In genomic region chr8:70933036-70933435, GRCm38 (mm10) we compare ENCODE assay signal across 27 mouse cellular contexts. TPM values are rescaled to one million over a fixed set of nuclear protein-coding genes. Genes with fewer than 3 reads are reported as not detected.
"Had no signal": no experiment of that assay in that cellular context is flagged by ENCODE, and none has a peak within 500 bp of the region (broad histone marks: within the 10 kb centered on the region; RNA-seq: fewer than 3 reads in every experiment).

No protein-coding gene starts in this region.

- H3K36me3 ChIP-seq: heart, embryonic 15.5 days; intestine, embryonic 15.5 days; liver, embryonic 13.5 days had no signal

- H3K9ac ChIP-seq: heart, embryonic 13.5 days; heart, embryonic 15.5 days; hindbrain, embryonic 12.5 days; hindbrain, embryonic 14.5 days; intestine, embryonic 15.5 days; limb, embryonic 12.5 days; liver, embryonic 13.5 days had no signal

- ATAC-seq: hindbrain, embryonic 16.5 days; inflammation-experienced regulatory T-cells, adult 6 months; intestine, embryonic 15.5 days; intestine, postnatal 0 days had no signal

- H3K9me3 ChIP-seq: heart, embryonic 13.5 days; heart, embryonic 15.5 days; hindbrain, embryonic 10.5 days; hindbrain, embryonic 12.5 days; intestine, embryonic 15.5 days; limb, embryonic 10.5 days; limb, embryonic 12.5 days; liver, embryonic 13.5 days had no signal

- H3K27ac ChIP-seq: heart, adult 2 months; heart, embryonic 13.5 days; heart, embryonic 15.5 days; hindbrain, embryonic 10.5 days; hindbrain, embryonic 12.5 days; hindbrain, embryonic 14.5 days; layer of hippocampus, adult 2 months; left cerebral cortex, adult 2 months; limb, embryonic 10.5 days; limb, embryonic 12.5 days; liver, embryonic 13.5 days had no signal

- H3K4me3 ChIP-seq: heart, adult 2 months; heart, embryonic 13.5 days; heart, embryonic 15.5 days; hindbrain, embryonic 10.5 days; hindbrain, embryonic 12.5 days; intestine, embryonic 15.5 days; layer of hippocampus, adult 2 months; left cerebral cortex, adult 2 months; limb, embryonic 10.5 days; limb, embryonic 12.5 days; liver, embryonic 13.5 days had no signal

- H3K4me2 ChIP-seq: heart, embryonic 11.5 days; heart, embryonic 13.5 days; heart, embryonic 15.5 days; hindbrain, embryonic 12.5 days; hindbrain, embryonic 14.5 days; intestine, embryonic 15.5 days; limb, embryonic 12.5 days; liver, embryonic 11.5 days; liver, embryonic 13.5 days had no signal

- H3K4me1 ChIP-seq: hindbrain, embryonic 10.5 days; hindbrain, embryonic 12.5 days; intestine, embryonic 15.5 days; limb, embryonic 10.5 days; limb, embryonic 12.5 days had no signal

- DNase-seq: gastrocnemius, postnatal 25 days; heart, postnatal 14 days; heart, postnatal 36 days; kidney, adult 18-20 months; kidney, adult 9 months; kidney, postnatal 10 days; kidney, postnatal 4 days; liver; liver, embryonic 13.5 days had no signal

- H3K27me3 ChIP-seq: heart, embryonic 13.5 days; heart, embryonic 15.5 days; hindbrain, embryonic 12.5 days; intestine, embryonic 15.5 days; limb, embryonic 12.5 days; liver, embryonic 13.5 days had no signal

RNA-seq across cellular contexts. Expression of gene Slc5a5, which starts 40.5 kb away (rescaled TPM):
- total RNA-seq: gastrocnemius, adult 8-10 months; gastrocnemius, postnatal 25 days; gastrocnemius, postnatal 4 days; heart, adult 2 months; heart, postnatal 36 days had no signal
- polyA plus RNA-seq: inflammation-experienced regulatory T-cells, adult 6 months had no signal
